Mouse (Mus musculus): Measurements from ENCODE around the gene Fasn.

Fasn gene

GRCm38 (mm10) chr11:120826016-120826953 lies 1.9 kb upstream of the Fasn start:
- no peak for DNase-seq (ENCODE audit: low spot score in 2 of 2)

- DNase-seq (ENCODE audit: low spot score in 2 of 2), result no peak
These were observed 1.0 kb upstream of the Fasn start for GRCm38 (mm10) chr11:120825289-120825863.

GRCm38 (mm10) chr11:120824787-120825288 lies 491 bp upstream of the Fasn start:
- DNase-seq (ENCODE audit: low spot score in 2 of 2), result no peak

- DNase-seq (ENCODE audit: low spot score in 2 of 2), result no peak
These were observed 798 bp downstream of the Fasn start for GRCm38 (mm10) chr11:120823551-120823947.

- peak in 1 of 2 experiments; percentile 15 for DNase-seq (ENCODE audit: low spot score in 2 of 2)
These were observed 1.4 kb downstream of the Fasn start for GRCm38 (mm10) chr11:120822831-120823550.

- DNase-seq (ENCODE audit: low spot score in 2 of 2), result no peak
These were observed 2.0 kb downstream of the Fasn start for GRCm38 (mm10) chr11:120822321-120822720.

GRCm38 (mm10) chr11:120821076-120821922 lies 3.0 kb downstream of the Fasn start:
- peak; percentile 32 to 51 for DNase-seq (ENCODE audit: low spot score in 2 of 2)

- DNase-seq (ENCODE audit: low spot score in 2 of 2), result no peak
These were observed 3.8 kb downstream of the Fasn start for GRCm38 (mm10) chr11:120820546-120820945.

GRCm38 (mm10) chr11:120819556-120819955 lies 4.8 kb downstream of the Fasn start:
- no peak for DNase-seq (ENCODE audit: low spot score in 2 of 2)

- no peak for DNase-seq (ENCODE audit: low spot score in 2 of 2)
These were observed 6.1 kb downstream of the Fasn start for GRCm38 (mm10) chr11:120818251-120818650.

GRCm38 (mm10) chr11:120817358-120817757 lies 7.0 kb downstream of the Fasn start:
- no peak for DNase-seq (ENCODE audit: low spot score in 2 of 2)

- no peak for DNase-seq (ENCODE audit: low spot score in 2 of 2)
These were observed 12.3 kb downstream of the Fasn start for GRCm38 (mm10) chr11:120812068-120812467.

GRCm38 (mm10) chr11:120808010-120808409 lies 16.3 kb downstream of the Fasn start:
- DNase-seq (ENCODE audit: low spot score in 2 of 2), result no peak

GRCm38 (mm10) chr11:120805375-120806298 lies 18.7 kb downstream of the Fasn start:
- DNase-seq (ENCODE audit: low spot score in 2 of 2), result no peak

- DNase-seq (ENCODE audit: low spot score in 2 of 2), result no peak
These were observed 19.6 kb downstream of the Fasn start for GRCm38 (mm10) chr11:120804769-120805168.

- DNase-seq (ENCODE audit: low spot score in 2 of 2), result no peak
These were observed 20.1 kb downstream of the Fasn start for GRCm38 (mm10) chr11:120804274-120804673.

GRCm38 (mm10) chr11:120800061-120800904 lies 24.1 kb downstream of the Fasn start:
- peak; percentile 88 to 92 for DNase-seq (ENCODE audit: low spot score in 2 of 2)

GRCm38 (mm10) chr11:120799316-120799890 lies 24.9 kb downstream of the Fasn start:
- no peak for DNase-seq (ENCODE audit: low spot score in 2 of 2)

- DNase-seq (ENCODE audit: low spot score in 2 of 2), result no peak
These were observed 26.1 kb downstream of the Fasn start for GRCm38 (mm10) chr11:120798244-120798643.

Measured in heart, adult 9 months (tissue).